Mouse (Mus musculus) regulatory T cell (primary cell): Measurements from ENCODE around the gene Cemip2.
"Not testable (repeated sequence)": the region's sequence is repeated elsewhere in the genome, so short reads cannot be mapped to it uniquely, and the experiment has no call there.

ENCODE experiments used
- in situ Hi-C: fragments of 300-600 bp; cut with MboI, MseI; formaldehyde crosslinking; loops from one replicate; pipeline ENCODE4 v1.15.1; 2025; ENCODE audit warnings: high pct_unique_total_duplicates

Cemip2 gene

GRCm38 (mm10) chr19:21862991-21863931 is 85.1 kb downstream of the Cemip2 start:
- in situ Hi-C loops, result loop anchor here (5.0 kb wide), 1 partner anchor 54 kb away; no protein-coding TSS in a partner anchor

- in situ Hi-C loops, result no loop called here
Observed at GRCm38 (mm10) chr19:21865242-21866055, 87.3 kb downstream of the Cemip2 start.

GRCm38 (mm10) chr19:21866094-21866493 is 88.0 kb downstream of the Cemip2 start:
- in situ Hi-C loops, result no loop called here

GRCm38 (mm10) chr19:21866756-21867155 is 88.6 kb downstream of the Cemip2 start:
- in situ Hi-C loops, result not testable (repeated sequence)

- in situ Hi-C loops, result no loop called here
Observed at GRCm38 (mm10) chr19:21868471-21868870, 90.3 kb downstream of the Cemip2 start.

GRCm38 (mm10) chr19:21882110-21882940 is 104.2 kb downstream of the Cemip2 start:
- in situ Hi-C loops, result no loop called here

GRCm38 (mm10) chr19:21883053-21883452 is 104.9 kb downstream of the Cemip2 start:
- in situ Hi-C loops, result no loop called here

GRCm38 (mm10) chr19:21883922-21884321 is 105.8 kb downstream of the Cemip2 start:
- in situ Hi-C loops, result no loop called here

- in situ Hi-C loops, result no loop called here
Observed at GRCm38 (mm10) chr19:21884385-21884784, 106.2 kb downstream of the Cemip2 start.

GRCm38 (mm10) chr19:21886166-21886657 is 108.1 kb downstream of the Cemip2 start:
- in situ Hi-C loops, result no loop called here

GRCm38 (mm10) chr19:21890699-21891098 is 112.6 kb downstream of the Cemip2 start:
- in situ Hi-C loops, result no loop called here

- in situ Hi-C loops, result no loop called here
Observed at GRCm38 (mm10) chr19:21894792-21895191, 116.7 kb downstream of the Cemip2 start.

GRCm38 (mm10) chr19:21895540-21895939 is 117.4 kb downstream of the Cemip2 start:
- in situ Hi-C loops, result no loop called here

GRCm38 (mm10) chr19:21897122-21897827 is 119.1 kb downstream of the Cemip2 start:
- in situ Hi-C loops, result no loop called here

- in situ Hi-C loops, result no loop called here
Observed at GRCm38 (mm10) chr19:21898015-21898939, 120.1 kb downstream of the Cemip2 start.
